Mouse (Mus musculus): ENCODE measurements around the gene Ntpcr. TPM values are rescaled to one million over a fixed set of nuclear protein-coding genes. Genes with fewer than 3 reads are reported as not detected.

Ntpcr gene
- 32.2 and 38.2 TPM in 2 replicates for polyA plus RNA-seq (2015; fragmentation: Nextera tagmentation; extraction: Ambion mirVana)

DNA sequence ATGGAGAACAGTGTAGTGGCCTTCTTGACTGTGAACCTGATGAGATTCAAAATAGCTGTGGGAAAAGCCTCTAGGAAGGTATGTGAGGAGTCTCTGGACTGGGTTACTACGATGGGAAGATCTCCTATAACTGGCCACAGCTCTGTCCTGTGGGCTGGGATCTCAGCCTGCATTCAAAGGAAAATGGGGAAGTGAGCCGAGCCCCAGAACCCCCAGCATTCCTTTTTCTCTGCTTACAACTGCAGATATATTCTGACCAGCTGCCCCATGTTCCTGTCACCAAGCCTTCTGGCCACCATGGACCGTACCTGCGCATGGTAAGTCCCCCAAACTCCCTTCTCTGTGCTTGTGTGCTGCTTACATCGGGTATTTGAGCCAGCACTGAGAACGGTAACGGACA is at the start of gene Ntpcr:
Gene Ntpcr (plus strand): TSS at position 218 of the 400 bp plus-strand sequence.
- DNase-seq (ENCODE audit: low spot score) = no peak

GRCm38 (mm10) chr8:125680851-125681408 is 48.8 kb upstream of the Ntpcr start:
- DNase-seq (ENCODE audit: low spot score) = no peak

DNA sequence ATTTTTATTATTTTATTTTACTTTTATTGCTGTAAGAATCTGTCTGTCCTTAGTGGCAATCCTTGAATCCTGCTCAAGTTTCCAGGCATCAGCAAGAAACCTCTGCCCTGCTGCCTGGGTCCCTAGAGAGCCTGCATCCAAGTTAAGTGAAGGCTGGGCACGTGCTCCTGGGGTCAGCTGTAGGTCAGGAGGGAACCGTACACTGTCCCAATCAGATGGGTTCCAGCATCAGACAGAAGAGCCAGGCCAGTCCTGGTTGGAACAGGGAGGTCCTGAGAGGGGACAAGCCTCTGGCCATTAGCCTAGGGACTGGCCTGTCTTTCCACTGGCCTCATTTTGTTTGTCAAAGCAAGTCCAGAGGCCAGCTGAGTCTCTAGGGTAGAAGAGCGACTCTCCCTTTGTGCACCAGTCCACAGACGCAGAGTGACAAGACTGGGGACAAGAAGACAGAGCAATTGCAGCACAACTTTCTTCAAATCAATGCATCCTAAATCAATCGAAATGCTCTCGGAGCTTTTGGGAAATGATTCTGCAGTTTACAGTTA is 44.5 kb upstream of the Ntpcr start:
- no peak for DNase-seq (ENCODE audit: low spot score)

DNA sequence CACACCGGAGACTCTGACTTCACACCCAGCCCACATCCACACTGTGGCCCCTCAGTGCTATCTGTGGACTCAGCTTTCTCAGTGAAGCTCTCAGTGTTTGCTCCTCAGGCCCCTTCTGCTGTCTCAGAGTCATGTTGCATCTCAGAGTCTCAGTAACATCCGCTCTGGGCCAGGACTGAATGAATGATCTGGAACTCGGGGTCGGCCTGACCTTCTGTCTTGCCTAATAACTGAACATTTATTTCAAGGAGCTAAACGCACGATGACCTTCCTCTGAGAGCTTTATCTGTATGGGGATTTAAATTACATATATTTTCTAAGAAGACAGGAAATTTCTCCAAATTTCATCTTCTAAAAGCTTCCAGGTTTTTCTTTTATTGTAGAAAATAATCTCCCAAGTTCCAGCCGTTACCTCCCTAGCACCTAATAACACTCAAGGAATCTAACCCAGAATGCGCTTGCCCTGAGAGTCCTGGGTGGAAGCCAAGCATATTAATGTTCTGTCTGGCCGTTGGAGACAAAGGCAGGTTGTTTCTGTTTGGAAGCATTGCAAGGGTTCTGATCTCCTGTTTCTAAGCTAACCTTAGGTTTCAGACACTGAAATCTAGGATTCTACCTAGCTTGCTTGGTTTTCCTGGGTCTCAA is 43.4 kb upstream of the Ntpcr start:
- no peak for DNase-seq (ENCODE audit: low spot score)

DNA sequence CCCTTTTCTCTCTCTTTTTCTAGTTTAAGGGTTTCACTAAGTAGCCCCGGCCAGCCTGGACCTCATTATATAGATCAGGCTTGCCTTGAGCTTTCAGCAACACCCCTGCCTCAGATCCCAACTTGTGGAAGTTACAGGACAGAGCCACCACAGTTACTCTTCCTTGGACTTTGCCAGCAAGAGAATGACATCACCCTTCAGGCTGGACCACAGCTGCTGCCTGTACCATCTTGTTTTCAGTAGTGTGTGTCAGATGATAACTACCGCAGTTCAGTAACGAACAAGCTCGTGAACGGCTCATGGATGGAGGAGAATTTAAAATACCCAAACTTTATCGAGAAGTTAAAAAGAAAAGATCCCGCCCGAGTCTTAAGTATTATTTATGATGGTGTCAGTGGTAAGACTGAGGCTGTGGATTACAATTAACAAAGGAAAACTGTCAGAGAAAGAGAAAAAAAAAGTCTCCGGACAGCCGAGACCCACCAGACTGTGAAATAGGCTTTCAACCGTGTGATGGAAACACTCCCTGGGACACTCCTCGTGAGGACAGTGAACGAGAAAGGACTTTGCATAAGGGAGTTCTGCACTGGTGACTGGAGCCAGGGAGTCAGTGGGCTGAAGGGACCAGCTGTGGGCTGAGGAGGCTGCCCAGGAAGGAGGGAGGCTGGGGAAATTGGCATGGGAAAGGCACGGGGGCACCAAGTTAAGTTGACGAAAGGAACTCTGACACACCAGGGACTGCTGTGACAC is 39.4 kb upstream of the Ntpcr start:
- DNase-seq (ENCODE audit: low spot score) = no peak

DNA sequence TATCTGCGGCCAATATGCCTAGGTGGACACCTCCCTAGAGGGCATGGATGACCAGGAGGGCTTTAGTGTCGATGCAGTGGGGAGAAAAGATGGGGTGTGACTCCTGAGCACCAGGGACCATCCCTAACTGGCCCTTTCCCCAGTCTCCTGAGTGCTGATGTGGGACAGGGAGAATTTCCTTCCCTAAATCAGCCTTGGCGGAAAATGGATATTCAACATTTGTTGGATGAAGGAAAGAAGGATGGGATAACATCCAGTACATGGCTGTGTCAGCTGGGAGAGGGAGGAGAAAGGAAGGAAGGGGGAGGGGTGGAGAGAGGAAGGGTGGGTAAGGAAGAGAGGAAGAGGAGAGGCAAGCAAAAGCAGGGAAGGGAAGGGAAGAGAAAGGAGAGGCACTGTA is 38.8 kb upstream of the Ntpcr start:
- no peak for DNase-seq (ENCODE audit: low spot score)

GRCm38 (mm10) chr8:125692447-125692846 is 37.3 kb upstream of the Ntpcr start:
- no peak for DNase-seq (ENCODE audit: low spot score)

DNA sequence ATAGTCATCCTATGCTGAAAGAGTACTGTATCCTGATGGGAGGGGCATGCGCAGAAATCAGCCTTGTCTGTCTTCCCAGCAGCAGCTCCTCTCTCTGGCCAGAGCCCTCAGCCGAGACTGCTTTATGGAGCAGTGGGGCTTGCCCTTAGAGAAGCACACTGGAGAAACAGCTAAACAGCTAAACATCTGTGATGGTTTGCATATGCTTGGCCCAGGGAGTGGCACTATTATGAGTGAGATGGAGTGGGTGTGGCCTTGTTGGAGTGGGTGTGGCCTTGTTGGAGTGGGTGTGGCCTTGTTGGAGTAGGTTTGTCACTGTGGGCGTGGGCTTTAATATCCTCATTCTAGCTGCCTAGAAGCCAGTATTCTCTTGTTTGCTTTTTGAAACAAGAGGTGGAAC is 36.6 kb upstream of the Ntpcr start:
- DNase-seq (ENCODE audit: low spot score) = no peak

DNA sequence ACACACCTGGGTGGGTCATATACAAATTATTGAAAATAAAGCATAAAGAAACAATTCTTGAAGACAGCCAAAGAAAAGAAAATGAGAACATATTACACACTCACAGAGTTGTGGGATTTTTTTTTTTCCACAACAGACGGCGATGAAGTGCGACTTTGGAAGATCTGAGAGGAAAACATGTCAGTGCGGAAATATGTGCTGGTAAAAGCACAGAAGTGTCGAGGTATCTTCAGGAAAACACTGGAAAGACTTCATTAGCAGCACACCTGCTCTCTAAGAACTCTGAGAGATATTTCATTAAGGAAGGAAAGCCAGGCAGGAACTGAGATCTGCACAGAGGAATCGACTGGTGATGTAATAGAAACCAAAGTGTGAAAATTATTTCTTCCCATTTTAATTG is 33.8 kb upstream of the Ntpcr start:
- no peak for DNase-seq (ENCODE audit: low spot score)

GRCm38 (mm10) chr8:125699391-125700025 is 30.3 kb upstream of the Ntpcr start:
- DNase-seq (ENCODE audit: low spot score) = no peak

DNA sequence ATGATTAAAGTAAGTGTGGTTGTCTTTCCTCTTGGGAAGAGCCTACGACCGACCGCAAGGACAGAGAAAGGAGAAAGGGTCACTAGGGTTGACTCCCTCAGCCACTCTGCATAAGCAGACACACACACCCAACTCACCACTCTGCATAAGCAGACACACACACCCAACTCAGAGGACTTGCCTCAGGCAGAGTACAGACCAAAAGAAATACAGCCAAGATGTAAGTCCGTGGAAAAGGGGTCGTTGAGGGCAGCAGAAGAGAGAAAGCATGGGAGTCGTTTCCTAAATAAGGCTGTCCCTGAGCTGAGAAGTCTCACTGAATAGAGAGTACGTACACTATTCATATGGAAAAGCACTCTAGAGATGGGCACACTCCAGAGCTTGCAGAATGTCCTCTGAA is 29.4 kb upstream of the Ntpcr start:
- DNase-seq (ENCODE audit: low spot score) = no peak

DNA sequence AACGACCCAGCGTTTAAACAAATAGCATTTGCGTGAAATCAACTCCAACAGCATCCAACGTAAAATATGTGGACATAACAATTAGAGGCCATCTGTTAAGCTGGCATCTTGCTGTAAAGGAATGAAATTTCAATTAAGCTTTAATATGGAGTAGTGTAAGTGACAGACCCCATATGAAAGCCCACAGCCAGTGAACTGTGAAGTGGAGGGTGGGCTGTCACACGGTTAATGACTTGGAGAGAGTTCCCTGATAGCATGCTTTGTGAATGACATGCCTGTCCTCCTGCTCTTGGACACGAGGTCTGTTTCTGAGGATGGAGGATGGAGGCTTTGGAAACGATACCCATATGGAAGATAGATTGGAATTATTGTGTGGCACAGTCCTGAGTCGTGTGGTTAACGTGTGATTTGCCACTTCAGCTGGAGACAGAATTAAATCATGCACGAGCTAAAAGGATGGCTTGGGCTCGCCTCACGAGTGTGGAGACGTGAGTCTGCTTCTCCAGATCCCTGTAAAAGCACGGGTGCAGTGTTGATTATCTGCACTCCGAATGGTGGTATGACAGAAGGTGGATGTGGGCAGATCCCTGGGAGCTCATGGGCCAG is 26.8 kb upstream of the Ntpcr start:
- DNase-seq (ENCODE audit: low spot score) = no peak

GRCm38 (mm10) chr8:125704434-125704833 is 25.3 kb upstream of the Ntpcr start:
- DNase-seq (ENCODE audit: low spot score) = no peak

DNA sequence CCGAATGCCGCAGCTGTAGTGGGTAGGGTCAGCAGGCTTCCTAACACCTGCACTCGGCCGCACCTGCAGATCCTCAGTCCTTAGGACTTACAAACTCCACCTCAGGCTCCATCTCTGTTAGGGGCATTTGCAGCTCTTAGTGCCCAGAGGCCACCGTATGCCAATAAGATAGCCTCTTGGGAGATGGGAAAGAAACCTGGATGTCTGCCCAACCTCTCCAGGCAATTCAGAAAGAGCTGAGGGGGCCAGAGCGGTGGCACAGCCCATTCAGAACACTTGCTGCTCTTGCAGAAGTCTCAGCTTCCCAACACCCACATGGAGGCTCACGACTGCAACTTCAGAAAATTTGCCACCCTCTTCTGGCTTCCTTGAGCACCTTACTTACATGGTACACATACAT is 23.9 kb upstream of the Ntpcr start:
- no peak for DNase-seq (ENCODE audit: low spot score)

- no peak for DNase-seq (ENCODE audit: low spot score)
These were observed 20.6 kb upstream of the Ntpcr start for GRCm38 (mm10) chr8:125709171-125709570.

DNA sequence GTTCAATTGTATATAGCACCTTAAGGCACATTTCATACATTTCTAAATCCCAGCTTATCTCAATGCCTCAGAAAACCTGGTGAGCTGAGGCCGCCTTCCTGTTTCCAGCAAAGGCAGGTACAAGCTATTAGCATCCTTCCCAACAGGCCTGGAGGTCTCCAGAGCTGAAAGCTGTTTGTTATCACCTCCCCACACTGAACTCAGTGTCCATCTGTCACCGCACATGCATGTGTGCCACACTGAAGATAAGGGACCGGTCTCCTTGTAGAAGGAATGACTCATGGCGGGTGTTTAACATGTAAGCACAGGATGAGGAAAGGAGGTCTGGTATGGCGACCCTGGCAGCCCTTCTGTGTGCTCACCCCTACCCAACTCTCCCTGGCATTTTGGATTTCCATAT is 18.2 kb upstream of the Ntpcr start:
- no peak for DNase-seq (ENCODE audit: low spot score)

DNA sequence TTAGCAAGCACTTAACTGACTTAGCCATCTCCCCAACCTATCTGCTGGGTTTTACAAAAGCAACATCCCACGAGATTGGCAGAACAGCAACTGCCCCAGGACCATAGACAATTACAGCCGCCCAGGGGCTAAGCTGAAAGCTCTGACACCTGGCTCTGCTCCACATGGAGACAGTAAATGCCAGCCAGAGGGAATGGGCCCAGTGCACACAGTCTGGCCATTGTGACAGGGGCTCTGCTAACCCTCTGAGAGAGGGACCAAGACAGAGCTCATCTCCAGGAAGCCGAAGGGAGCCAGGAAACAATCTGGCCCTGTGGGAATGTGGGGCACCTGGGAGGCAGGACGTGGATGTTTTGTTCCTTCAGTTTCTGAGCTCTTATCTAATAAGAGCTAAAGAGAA is 13.6 kb upstream of the Ntpcr start:
- DNase-seq (ENCODE audit: low spot score) = no peak

DNA sequence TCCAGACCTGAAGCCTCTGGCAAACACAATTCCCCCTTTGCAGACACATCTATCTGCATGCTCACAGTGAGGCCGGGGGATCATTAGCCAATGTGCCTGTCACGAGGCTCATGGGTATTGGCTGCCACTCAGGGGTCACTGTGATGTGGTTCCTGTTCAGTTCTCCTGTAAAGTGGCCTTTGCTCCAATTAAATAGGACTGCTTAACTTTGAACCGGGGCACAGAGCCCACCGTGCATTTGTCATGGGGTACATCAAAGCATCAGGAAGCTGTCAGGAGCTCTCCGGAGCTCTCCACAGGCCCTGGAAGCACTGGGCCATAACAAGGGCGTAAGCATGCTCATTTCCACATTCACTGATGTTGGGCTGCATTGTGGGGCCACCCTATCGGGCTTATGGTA is 13.2 kb upstream of the Ntpcr start:
- no peak for DNase-seq (ENCODE audit: low spot score)

- no peak for DNase-seq (ENCODE audit: low spot score)
These were observed 10.8 kb upstream of the Ntpcr start for GRCm38 (mm10) chr8:125718914-125719313.

- DNase-seq (ENCODE audit: low spot score) = no peak
These were observed 7.1 kb upstream of the Ntpcr start for GRCm38 (mm10) chr8:125722675-125723074.

GRCm38 (mm10) chr8:125723437-125723836 is 6.3 kb upstream of the Ntpcr start:
- no peak for DNase-seq (ENCODE audit: low spot score)
